Mouse (Mus musculus) MEL-GATA-1-ER (cell line): ENCODE measurements at regions not wholly inside any gene's neighbourhood (a gene's known extent, or its start where the extent isn't known, plus 50 kb on each side); places are given as distances from the start of the nearest gene placed in this dataset.

Source experiments
- DNase-seq: peaks from one replicate; pipeline ENCODE4 v3.0.0-alpha.2; 2012; ENCODE audit warnings: low read depth; ENCODE audit errors: extremely low read depth

DNA sequence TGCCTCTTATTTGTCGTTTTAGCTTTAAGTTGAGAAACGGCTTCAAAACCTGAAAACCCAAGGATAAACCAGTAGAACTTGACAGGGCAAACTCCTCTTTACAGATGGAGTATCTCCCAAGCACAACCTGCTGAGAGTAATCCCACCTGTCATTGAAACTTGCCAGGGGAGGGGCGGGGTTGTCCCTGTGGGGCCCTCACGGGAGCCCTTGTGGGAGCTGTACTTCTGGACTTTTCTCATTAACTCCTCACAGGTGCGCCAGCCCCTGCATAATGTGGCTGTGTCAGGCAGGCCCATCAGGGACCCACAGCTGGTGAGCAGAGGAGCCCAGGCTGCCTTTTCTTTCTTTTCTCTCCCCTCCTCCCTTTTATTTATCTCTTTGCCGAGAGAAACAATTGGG lies 203.9 kb upstream of the Hes1 start:
- DNase-seq, result no peak

DNA sequence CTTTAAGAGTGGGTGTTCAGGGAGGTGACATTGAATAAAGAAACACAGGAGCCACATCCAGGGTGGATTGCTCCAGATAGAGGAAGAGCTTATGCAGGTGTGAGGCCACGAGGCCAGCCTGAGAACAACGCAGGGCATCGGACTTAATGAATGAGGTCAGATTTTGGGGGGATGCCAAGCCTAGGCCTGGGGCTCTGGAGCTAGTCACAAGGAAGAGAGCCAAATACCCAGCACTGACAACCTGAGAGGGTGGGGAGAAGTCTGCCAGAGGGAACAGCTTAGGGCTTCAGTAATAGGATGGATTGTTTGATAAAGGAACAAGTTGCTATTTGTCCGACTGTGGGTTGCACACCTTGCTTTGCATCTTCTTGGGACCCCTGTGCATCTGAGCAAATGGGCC lies 203.1 kb upstream of the Hes1 start:
- DNase-seq, result no peak

GRCm38 (mm10) chr16:29865075-29865740 lies 199.0 kb upstream of the Hes1 start:
- DNase-seq, result no peak

- no peak for DNase-seq
Measured at GRCm38 (mm10) chr16:29871395-29871794, 192.8 kb upstream of the Hes1 start.

GRCm38 (mm10) chr16:29876196-29876595 lies 188.0 kb upstream of the Hes1 start:
- DNase-seq, result no peak

DNA sequence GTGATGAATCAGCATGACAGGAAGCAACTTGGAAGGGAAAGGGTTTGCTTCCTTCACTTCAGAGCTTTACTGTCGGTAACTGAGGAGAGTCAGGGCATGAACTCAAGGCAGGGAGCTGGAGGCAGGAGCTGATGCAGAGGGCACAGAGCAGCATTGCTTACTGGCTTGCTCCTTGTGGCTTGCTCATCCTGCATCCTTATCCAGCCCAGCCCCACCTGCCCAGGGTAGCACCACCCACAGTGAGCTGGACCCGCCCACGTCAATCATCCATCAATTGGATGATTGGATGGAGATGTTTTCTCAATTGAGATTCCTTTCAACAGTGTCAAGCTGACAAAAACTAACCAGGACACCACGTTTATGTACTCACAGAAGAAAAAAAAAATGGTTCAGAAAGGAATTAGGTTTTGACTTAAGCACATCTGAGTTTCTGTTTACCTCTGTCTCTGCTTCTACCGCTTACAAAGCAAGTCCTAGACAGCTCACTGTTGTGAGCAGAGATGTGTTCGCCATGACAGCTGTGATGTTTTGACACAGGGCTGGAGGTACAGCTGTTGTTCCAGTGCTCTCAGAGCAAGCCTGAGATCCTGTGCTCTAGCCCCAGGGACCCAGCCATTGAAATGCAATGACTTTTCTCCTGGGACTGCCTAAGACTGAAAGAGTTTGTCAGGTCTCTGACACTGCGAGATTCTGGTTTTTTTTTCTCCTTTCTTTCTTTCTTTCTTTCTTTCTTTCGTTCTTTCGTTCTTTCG lies 186.6 kb upstream of the Hes1 start:
- no peak for DNase-seq

DNA sequence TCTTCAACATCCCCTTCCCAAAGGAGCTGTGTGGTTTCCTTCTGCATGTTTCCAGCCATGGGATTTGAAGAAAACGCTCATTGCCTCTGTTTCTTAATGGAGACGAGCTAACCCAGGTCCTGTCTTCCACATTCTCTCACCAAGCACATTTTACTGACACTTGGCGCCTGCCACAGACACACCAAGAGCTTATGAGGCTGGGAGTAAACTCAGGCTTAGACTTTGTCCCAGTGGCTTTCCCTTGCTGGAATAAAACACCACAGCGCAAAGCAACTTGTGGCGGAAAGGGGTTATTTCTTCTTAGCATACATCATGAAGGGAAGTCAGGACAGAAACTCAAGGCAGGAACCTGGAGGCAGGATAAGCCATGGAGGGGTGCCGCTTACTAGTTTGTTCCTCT lies 184.5 kb upstream of the Hes1 start:
- DNase-seq, result no peak

DNA sequence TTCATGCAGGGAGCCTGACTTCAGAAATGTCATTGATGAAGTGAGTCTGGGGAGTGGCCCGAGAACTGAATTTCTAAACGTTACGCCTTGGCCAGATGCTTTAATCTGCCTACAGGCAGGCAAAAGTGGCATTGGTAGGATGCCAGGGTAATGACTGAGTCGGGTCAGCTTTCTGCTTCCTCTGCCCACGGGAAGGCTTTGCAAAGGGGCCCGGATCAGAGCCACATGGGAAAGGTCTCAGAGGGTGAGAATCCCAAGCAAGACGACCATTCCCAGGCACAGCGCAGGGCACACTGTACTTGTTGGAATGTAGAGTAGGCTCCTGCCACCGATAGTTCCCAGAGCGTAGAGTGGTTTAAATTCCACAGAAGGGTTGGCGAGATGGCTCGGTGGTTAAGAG lies 182.7 kb upstream of the Hes1 start:
- no peak for DNase-seq

GRCm38 (mm10) chr16:29882226-29882972 lies 181.8 kb upstream of the Hes1 start:
- DNase-seq, result no peak

DNA sequence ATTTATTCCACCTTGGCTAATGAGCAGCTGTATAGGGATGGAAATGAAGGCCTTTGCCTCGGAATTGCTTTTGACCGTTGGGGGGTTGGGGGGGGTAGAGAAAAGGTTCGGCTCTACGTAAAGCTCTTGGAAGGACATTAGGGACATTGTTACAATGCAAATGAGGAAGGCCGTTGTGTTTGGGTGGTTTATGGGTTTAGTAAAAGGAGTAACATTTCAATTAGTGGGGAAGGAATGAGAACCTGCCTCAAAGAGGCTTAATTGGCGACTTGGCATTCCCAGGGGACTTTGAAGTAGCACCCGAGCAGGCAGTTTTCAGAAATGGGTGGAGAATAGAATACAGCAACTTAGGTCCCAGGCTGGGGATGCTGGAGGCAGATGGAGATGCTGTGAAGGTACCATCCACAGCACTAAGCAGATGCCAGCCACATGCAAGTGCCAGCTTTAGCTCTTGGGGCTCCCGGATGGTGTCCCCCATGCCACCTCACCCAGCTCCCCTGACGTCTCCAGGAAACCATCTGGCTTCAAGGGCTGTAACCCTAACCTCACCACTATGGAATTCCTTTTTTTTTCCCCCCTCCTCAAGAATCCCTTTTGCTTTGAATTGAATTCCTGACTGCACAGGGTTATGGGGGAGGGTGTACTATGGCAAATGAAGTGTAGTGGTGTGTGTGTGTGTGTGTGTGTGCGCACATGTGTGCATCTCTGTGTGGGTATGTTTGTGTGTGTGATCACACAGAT lies 180.8 kb upstream of the Hes1 start:
- no peak for DNase-seq

DNA sequence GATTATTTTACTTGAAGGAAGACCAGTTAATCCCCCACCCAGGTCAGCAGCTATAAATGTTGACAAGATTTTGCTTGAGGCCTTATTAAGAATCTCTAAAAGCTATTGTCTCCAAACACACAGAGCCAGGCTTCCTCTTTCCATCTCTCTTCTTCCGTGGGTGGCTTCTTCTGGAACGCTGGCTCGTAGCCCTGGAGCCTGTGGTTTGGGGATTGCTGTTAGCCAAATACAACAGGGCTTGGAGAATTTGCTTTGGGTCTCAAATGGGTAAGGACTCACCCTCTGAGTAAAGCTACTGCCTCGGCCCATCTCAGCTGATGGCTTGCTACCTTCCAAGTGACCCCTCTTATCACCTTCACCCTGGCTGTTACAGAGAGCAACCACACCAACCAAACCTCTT lies 179.3 kb upstream of the Hes1 start:
- no peak for DNase-seq

DNA sequence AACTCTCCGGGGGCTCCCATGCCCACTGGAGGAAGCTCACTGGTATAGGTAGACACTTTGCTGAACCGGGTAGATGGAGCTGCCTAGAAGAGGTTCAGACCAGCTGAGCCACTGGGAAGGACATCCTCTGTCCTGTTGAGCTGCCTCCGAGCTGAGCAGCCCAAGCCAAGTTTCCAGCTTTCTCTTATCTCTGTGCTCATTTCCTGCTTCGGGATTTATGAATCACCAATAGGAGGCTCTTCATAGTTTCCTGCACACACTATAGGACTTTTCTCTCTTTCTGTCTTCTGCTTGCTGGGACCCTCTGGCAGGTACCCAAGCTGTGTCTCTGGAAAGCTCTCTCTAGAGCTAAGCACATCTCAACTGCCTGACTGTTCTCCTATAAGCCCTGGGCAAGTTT lies 177.4 kb upstream of the Hes1 start:
- DNase-seq, result no peak

- DNase-seq, result no peak
Measured at GRCm38 (mm10) chr16:29889346-29889745, 174.8 kb upstream of the Hes1 start.

- no peak for DNase-seq
Measured at GRCm38 (mm10) chr16:29891472-29891871, 172.7 kb upstream of the Hes1 start.

DNA sequence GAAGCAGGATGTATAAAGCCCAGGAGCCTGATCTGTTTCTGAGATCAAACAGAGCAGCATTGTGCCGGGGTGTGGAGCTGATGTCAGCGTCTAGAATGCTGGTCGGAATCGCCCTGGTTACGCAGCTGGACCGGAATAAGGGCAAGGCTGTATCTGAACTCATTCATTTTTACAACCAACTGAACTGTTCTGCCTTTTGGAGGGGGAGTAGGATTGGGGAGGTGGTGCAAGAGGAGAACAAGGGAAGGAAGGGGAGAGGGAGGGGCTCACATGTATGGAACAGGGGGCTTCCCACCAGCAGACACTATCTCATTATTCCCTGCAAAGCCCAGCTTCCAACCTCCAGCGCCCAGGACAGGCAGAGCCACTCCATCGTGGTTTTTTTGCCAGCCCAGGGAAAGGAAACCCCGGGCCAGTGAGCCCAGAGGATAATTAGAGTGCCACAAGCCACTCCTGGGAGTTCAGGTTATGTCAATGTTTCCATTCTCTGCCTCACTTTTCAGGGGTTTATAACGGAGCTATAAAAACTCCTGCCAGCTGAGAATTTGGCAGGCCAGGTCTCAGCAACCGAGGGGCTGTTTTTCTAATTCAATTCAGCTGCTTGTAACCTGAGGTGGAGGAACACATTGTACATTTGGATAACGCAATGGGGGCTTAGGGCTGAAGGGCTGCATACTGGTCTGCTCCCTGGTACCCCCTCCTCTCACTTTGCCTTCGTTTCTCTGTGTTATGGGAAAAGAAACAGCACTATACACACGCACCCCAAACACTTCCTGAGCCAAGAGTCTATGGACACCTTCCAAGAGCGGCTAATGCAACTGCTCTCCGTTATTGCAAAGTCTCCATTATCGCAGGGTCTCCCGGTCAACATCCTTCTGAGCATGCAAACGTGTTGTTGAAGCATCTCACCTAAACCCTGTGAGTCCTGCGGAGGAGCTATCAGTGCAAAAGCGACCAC lies 170.0 kb upstream of the Hes1 start:
- no peak for DNase-seq

GRCm38 (mm10) chr16:29896393-29896792 lies 167.8 kb upstream of the Hes1 start:
- no peak for DNase-seq

- no peak for DNase-seq
Measured at GRCm38 (mm10) chr16:29903510-29903909, 160.7 kb upstream of the Hes1 start.

DNA sequence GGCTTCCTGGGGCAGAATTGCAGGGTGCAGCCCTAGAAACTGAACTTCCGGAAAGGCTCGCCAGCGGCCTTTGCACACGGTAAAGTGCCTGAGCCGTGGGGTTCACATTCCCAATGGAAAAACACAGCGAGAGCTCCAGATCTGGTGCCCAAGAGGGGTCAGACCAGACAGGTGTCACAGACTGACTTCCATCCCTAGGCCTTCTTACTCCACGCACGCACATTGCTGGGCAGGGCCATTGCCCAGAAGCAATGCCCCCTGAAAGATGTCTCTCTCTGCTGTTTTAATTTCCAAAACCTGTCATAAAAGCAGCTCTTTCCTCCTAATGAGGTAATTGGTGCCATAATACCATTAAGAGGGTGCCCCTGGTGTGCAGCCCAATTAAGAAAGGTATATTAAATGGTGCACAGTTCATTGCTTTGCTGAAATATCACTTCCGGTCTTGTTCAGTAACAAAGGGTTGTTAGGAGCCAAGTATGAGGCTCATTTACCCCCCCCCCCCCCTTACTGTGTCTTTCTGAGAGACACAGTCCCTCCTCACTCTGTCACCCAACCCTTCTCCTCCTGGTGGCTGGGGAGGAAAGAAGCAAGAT lies 159.9 kb upstream of the Hes1 start:
- DNase-seq, result no peak

DNA sequence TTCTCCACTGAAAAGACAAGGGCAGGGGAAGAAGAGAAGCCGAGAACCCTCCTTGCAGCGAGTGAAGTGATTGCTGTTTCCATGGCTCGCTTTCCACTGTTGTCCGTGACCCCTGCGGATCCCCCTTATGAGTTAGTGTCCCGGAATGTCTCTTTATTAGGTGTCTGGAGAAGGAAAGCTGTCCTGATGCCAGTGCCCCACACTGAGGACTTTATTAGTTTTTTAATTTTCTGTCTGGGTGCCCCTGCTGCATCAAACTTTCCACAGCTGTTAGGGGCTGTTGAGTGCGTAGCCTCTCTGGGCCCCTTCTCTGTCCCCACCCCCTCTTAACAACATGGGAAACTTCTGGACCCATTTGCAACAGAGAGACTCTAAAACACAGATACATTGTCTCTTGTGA lies 156.9 kb upstream of the Hes1 start:
- DNase-seq, result no peak

- no peak for DNase-seq
Measured at GRCm38 (mm10) chr16:29908031-29908430, 156.2 kb upstream of the Hes1 start.
